Mouse (Mus musculus) kidney, embryonic 16.5 days (tissue): ENCODE data around the gene Flcn. TPM values are rescaled to one million over a fixed set of nuclear protein-coding genes. Genes with fewer than 3 reads are reported as not detected.

Source experiments
- ATAC-seq: fragments of 200-750 bp; cut with Nextera tagmentation; 2 replicates; pipeline ENCODE4 v1.8.0; 2017; ENCODE audit warnings: moderate TSS enrichment; ENCODE audit not compliant: low FRiP score, low TSS enrichment
- H3K27ac ChIP-seq: fragments of 300-500 bp; sonication (generic); 2 replicates; pipeline ENCODE4 v1.5.1; 2014; ENCODE audit warnings: low read length
- H3K27me3 ChIP-seq: fragments of 300-500 bp; sonication (generic); 2 replicates; pipeline ENCODE4 v1.6.1; 2014; ENCODE audit warnings: low read length, control low read depth, mixed read lengths; ENCODE audit not compliant: insufficient read depth
- H3K36me3 ChIP-seq: fragments of 300-500 bp; sonication (generic); 2 replicates; pipeline ENCODE4 v1.6.1; 2014; ENCODE audit warnings: low read length, control low read depth, mixed read lengths; ENCODE audit not compliant: insufficient read depth
- H3K4me1 ChIP-seq: fragments of 300-500 bp; sonication (generic); 2 replicates; pipeline ENCODE4 v1.6.1; 2014; ENCODE audit warnings: low read length, control low read depth, mixed read lengths; ENCODE audit not compliant: insufficient read depth
- H3K4me2 ChIP-seq: fragments of 300-500 bp; sonication (generic); replicated peaks from 2 replicates; pipeline ENCODE4 v1.6.1; 2014; ENCODE audit warnings: low read depth, low read length
- H3K4me3 ChIP-seq: fragments of 300-500 bp; sonication (generic); 2 replicates; pipeline ENCODE4 v1.5.1; 2014; ENCODE audit warnings: mild to moderate bottlenecking, low read length
- H3K9ac ChIP-seq: fragments of 300-500 bp; sonication (generic); replicated peaks from 2 replicates; pipeline ENCODE4 v1.6.1; 2014; ENCODE audit warnings: low read length
- H3K9me3 ChIP-seq: fragments of 300-500 bp; sonication (generic); 2 replicates; pipeline ENCODE4 v1.6.1; 2016; ENCODE audit warnings: low read length, control low read depth
- WGBS: fragments of 180-500 bp; shearing (Covaris S2); extraction: QIAGEN DNeasy Blood & Tissue Kit; methylation state at CpG from one replicate; pipeline ENCODE4 v1.1.7; 2014; 5-methylcytosine and 5-hydroxymethylcytosine counted together
- polyA plus RNA-seq: library from polyadenylated mRNA; unstranded; fragments of >200 nt; fragmentation: Nextera tagmentation; extraction: Ambion mirVana; gene quantifications from 2 replicates; pipeline ENCODE4 v1.2.1, GENCODE M21; 2015

Gene Flcn
- polyA plus RNA-seq, 1 experiment from 2014 or later = 41.5 TPM

GRCm38 (mm10) chr11:59821625-59822024 lies 11.8 kb upstream of the Flcn start:
- Histone ChIP-seq H3K27ac (no peak overlapping the region), H3K36me3 (peaks cover 85% of the 10 kb centered on the region), H3K9me3 (no peaks in the 10 kb centered on the region), H3K4me2 (no peak overlapping the region), H3K4me3 (no peak overlapping the region), H3K4me1 (no peaks in the 10 kb centered on the region), H3K27me3 (no peaks in the 10 kb centered on the region), H3K9ac (no peak overlapping the region)
- 92% methylated on average over 3 of the region's 3 CpGs for WGBS
- ATAC-seq = no peak

DNA sequence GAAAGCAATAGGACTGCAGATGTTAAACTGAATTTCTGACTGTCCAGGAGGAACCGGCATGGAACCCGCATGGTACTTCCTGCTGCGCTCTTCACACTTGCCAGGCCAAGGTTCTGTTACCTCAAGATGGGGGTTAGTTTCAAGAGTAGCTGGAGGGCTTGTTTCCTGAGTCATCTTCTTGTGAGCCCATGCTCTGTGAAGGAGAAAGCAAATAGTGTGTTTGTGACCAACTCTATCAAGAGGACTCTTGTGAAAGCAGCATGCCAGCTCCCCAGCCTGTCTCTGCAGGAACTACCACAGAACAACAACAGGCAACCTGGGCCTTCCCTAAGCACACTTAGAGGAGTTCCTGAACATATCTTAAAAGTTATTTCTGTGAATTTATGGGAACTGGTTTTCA lies 8.1 kb upstream of the Flcn start:
- Histone ChIP-seq H3K4me3 (no peak overlapping the region), H3K9me3 (no peaks in the 10 kb centered on the region), H3K4me2 (no peak overlapping the region), H3K27ac (no peak overlapping the region), H3K36me3 (peaks cover 64% of the 10 kb centered on the region), H3K9ac (no peak overlapping the region), H3K27me3 (no peaks in the 10 kb centered on the region), H3K4me1 (no peaks in the 10 kb centered on the region)
- WGBS = 95% methylated on average over 3 of the region's 3 CpGs
- no peak for ATAC-seq

DNA sequence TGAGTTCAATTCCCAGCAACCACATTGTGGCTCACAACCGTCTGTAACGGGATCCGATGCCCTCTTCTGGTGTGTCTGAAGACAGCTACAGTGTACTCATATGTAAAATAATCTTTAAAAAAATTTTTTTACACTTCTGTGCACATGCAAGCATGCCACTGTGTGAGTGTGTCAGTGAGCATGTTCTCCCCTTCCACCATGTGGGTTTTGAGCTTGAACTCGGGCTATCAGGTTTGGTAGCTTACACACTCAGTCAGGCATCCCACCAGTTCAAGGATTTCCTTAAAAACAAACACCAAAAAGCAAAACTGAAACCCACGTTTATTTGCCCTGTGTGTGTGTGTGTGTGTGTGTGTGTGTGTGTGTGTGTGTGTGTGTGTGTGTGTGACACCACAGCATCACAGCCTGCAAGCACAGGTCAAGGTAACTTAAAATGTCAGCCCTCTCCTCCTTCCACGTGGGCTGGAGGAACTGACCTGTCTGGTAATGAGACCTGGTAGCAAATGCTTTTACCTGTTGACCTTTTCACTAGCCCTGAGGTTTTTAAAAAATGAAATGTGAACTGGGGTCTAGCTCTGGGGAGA lies 5.8 kb upstream of the Flcn start:
- H3K4me2 ChIP-seq = no peak overlapping the region
- no peaks in the 10 kb centered on the region for H3K9me3 ChIP-seq
- 85% methylated on average over 6 of the region's 6 CpGs for WGBS
- no peak overlapping the region for H3K27ac ChIP-seq
- H3K36me3 ChIP-seq = peaks cover 45% of the 10 kb centered on the region
- H3K9ac ChIP-seq = no peak overlapping the region
- H3K27me3 ChIP-seq = no peaks in the 10 kb centered on the region
- ATAC-seq = no peak
- H3K4me1 ChIP-seq = 0 out of 2 replicates have a peak, but pooled peaks cover 3% of the 10 kb centered on the region
- H3K4me3 ChIP-seq = no peak overlapping the region

GRCm38 (mm10) chr11:59814936-59815335 lies 5.1 kb upstream of the Flcn start:
- H3K27me3 ChIP-seq = no peaks in the 10 kb centered on the region
- no peak overlapping the region for H3K9ac ChIP-seq
- WGBS = 74% methylated on average over 6 of the region's 6 CpGs
- H3K4me2 ChIP-seq = no peak overlapping the region
- H3K36me3 ChIP-seq = peaks cover 39% of the 10 kb centered on the region
- no peak for ATAC-seq
- H3K4me1 ChIP-seq = 0 out of 2 replicates have a peak, but pooled peaks cover 3% of the 10 kb centered on the region
- H3K27ac ChIP-seq = no peak overlapping the region
- H3K4me3 ChIP-seq = no peak overlapping the region
- no peaks in the 10 kb centered on the region for H3K9me3 ChIP-seq

DNA sequence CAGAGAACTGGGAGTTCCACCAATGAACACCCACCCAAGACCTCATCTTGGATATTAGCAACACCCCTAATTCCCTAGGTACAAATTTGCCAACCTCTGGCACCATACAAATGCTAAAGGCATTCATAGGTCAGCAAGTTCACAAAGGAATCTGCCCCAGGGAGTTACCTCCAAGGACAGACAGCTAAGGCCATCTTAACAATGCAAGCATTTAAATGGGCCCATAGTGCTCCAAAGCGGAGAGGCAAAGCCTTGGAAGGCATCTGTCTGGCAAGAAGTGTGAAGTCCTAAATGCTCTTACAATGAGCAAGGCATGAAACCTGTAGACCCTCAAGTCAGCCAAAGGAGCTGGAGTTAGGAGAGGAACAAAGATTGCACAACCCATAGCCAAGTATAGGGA lies 4.5 kb upstream of the Flcn start:
- Histone ChIP-seq H3K9me3 (no peaks in the 10 kb centered on the region), H3K4me2 (no peak overlapping the region), H3K27me3 (no peaks in the 10 kb centered on the region), H3K36me3 (peaks cover 33% of the 10 kb centered on the region), H3K4me3 (no peak overlapping the region), H3K27ac (no peak overlapping the region), H3K9ac (no peak overlapping the region), H3K4me1 (0 out of 2 replicates have a peak, but pooled peaks cover 3% of the 10 kb centered on the region)
- ATAC-seq = no peak
- WGBS = 82% methylated on average over 1 of the region's 1 CpGs

GRCm38 (mm10) chr11:59813276-59813675 lies 3.5 kb upstream of the Flcn start:
- Histone ChIP-seq H3K9ac (no peak overlapping the region), H3K4me2 (no peak overlapping the region), H3K27me3 (no peaks in the 10 kb centered on the region), H3K36me3 (peaks cover 23% of the 10 kb centered on the region), H3K9me3 (no peaks in the 10 kb centered on the region), H3K27ac (no peak overlapping the region), H3K4me1 (peaks cover 10% of the 10 kb centered on the region), H3K4me3 (no peak overlapping the region)
- ATAC-seq = no peak
- 51% methylated on average over 3 of the region's 3 CpGs for WGBS

DNA sequence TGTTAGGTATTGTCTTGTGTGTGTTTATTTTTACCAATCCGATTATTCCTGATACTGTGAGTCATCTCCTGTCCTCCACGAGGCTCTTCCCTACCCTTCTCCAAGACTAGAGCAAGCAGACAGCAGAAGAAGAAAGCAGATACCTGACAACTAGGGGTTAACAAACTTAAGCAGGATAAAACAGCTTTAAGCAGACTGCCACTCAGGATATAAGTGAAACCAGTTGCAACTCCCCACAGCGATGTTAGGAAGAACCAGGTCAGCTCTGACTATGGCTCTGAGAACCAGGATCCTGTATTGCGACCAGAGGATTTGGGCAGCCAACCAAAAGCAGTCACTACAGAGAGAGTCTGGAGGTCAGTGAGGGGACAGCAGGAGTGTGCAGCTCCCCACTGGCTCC lies 1.4 kb upstream of the Flcn start:
- no peak overlapping the region for H3K9ac ChIP-seq
- no peak overlapping the region for H3K4me2 ChIP-seq
- 74% methylated on average over 4 of the region's 4 CpGs for WGBS
- H3K36me3 ChIP-seq = peaks cover 8% of the 10 kb centered on the region; the same call in 1 of the 2 replicates
- H3K27ac ChIP-seq = no peak overlapping the region
- H3K27me3 ChIP-seq = no peaks in the 10 kb centered on the region
- H3K9me3 ChIP-seq = no peaks in the 10 kb centered on the region
- ATAC-seq = no peak
- H3K4me1 ChIP-seq = peaks cover 11% of the 10 kb centered on the region
- no peak overlapping the region for H3K4me3 ChIP-seq

DNA sequence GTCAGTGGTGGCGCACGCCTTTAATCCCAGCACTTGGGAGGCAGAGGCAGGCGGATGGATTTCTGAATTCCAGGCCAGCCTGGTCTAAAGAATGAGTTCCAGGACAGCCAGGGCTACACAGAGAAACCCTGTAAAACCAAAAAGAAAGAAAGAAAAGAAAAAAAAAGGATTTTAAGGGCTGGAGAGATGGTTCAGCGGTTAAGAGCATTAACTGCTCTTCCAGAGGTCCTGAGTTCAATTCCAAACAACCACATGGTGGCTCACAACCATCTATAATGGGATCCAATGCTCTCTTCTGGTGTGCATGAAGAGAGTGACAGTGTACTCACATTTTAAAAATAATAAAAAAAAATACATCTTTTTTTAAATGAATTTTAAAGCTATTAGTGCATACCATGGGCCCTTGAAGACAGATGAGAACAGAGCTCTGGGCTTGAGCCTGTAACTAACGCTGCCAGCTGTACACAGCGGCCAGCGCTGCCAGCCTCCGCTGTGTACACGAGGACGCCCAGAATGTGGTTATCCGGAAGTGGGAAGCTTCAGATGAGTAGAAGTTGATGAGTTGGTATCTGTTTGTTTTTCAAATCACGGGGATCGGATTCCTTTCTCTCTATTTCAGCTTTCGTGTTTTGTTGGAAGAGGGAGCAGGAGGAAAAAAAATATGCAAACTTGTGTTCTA lies 803 bp upstream of the Flcn start:
- peaks cover 11% of the 10 kb centered on the region for H3K4me1 ChIP-seq
- peak overlapping the region; percentile 91 for H3K9ac ChIP-seq
- peak overlapping the region; percentile 73 for H3K4me3 ChIP-seq
- H3K36me3 ChIP-seq = 0 out of 2 replicates have a peak, but pooled peaks cover 11% of the 10 kb centered on the region
- H3K27ac ChIP-seq = peak overlapping the region; percentile 94
- no peak for ATAC-seq
- H3K4me2 ChIP-seq = peak overlapping the region; percentile 76
- 60% methylated on average over 14 of the region's 14 CpGs for WGBS
- no peaks in the 10 kb centered on the region for H3K9me3 ChIP-seq
- H3K27me3 ChIP-seq = no peaks in the 10 kb centered on the region

GRCm38 (mm10) chr11:59809071-59809669 lies 646 bp downstream of the Flcn start:
- ATAC-seq = peak; percentile 35
- Histone ChIP-seq H3K4me3 (peak overlapping the region; percentile 73), H3K4me1 (peaks cover 11% of the 10 kb centered on the region), H3K9ac (peak overlapping the region; percentile 91), H3K36me3 (peaks cover 23% of the 10 kb centered on the region), H3K4me2 (peak overlapping the region; percentile 76), H3K27ac (peak overlapping the region; percentile 94), H3K27me3 (no peaks in the 10 kb centered on the region), H3K9me3 (no peaks in the 10 kb centered on the region)
- WGBS = 0% methylated on average over 15 of the region's 15 CpGs
